20 mouse cellular contexts compared by ENCODE assay signal in genomic region chr6:88352541-88352940, GRCm38 (mm10).
DNase-seq lines count a peak whose midpoint lies in the region.
"Had no signal": no experiment of that assay in that cellular context is flagged by ENCODE, and none has a peak within 500 bp of the region (broad histone marks: within the 10 kb centered on the region; RNA-seq: fewer than 3 reads in every experiment).

No protein-coding gene starts in this region.

- H3K4me3 ChIP-seq in embryonic facial prominence, embryonic 10.5 days = no peak overlapping the region
- H3K4me3 ChIP-seq: embryonic facial prominence, embryonic 15.5 days; forebrain, embryonic 10.5 days; gastrocnemius, adult 2 months; heart, embryonic 12.5 days had no signal

- peak overlapping the region; percentile 52 for H3K27ac ChIP-seq in embryonic facial prominence, embryonic 10.5 days (replicated peaks)
- H3K27ac ChIP-seq: embryonic facial prominence, embryonic 15.5 days; gastrocnemius, adult 2 months had no signal

- H3K9me3 ChIP-seq in embryonic facial prominence, embryonic 10.5 days = no peaks in the 10 kb centered on the region
- H3K9me3 ChIP-seq: embryonic facial prominence, embryonic 15.5 days; forebrain, embryonic 10.5 days; G1E; heart, embryonic 12.5 days had no signal

- H3K4me1 ChIP-seq in embryonic facial prominence, embryonic 10.5 days = peaks cover 36% of the 10 kb centered on the region

- no peaks in the 10 kb centered on the region for H3K27me3 ChIP-seq in embryonic facial prominence, embryonic 10.5 days (replicated peaks; ENCODE audit: low read depth, poor library complexity, severe bottlenecking)
- H3K27me3 ChIP-seq: embryonic facial prominence, embryonic 15.5 days; heart, embryonic 12.5 days had no signal

- intact Hi-C loops in left cerebral cortex, postnatal 4 days (cut with DNase I) = no loop called here
- intact Hi-C loops in left cerebral cortex, postnatal 36 days (cut with DNase I) = no loop called here

- 33% methylated on average over 4 of the region's 4 CpGs for WGBS in embryonic facial prominence, embryonic 10.5 days

- peak; percentile 20 for DNase-seq in cerebellum, adult 9-11 months
- no peak for DNase-seq in cerebellum, adult 9-10 months
- DNase-seq in left cerebral cortex, postnatal 4 days = peak; percentile 44
- DNase-seq in left cerebral cortex, adult 8-10 months (ENCODE audit: low spot score in 2 of 2) = no peak
- peak; percentile 51 for DNase-seq in embryonic facial prominence, embryonic 10.5 days (ENCODE audit: low spot score)
- peak; percentile 86 for DNase-seq in retina, postnatal 1 day
- no peak for DNase-seq in left cerebral cortex, postnatal 36 days (ENCODE audit: low spot score in 2 of 2)
- DNase-seq in frontal cortex, postnatal 10 days (ENCODE audit: low spot score in 2 of 2) = no peak
- DNase-seq: adrenal gland, postnatal 36 days; forebrain, postnatal 0 days; gastrocnemius, adult 2 months; heart, postnatal 14 days; kidney, adult 11 months; lung, adult 18-20 months; lung, postnatal 14 days; thymus, postnatal 25 days had no signal

- H3K36me3 ChIP-seq in embryonic facial prominence, embryonic 10.5 days (replicated peaks) = peaks cover 22% of the 10 kb centered on the region

Comparison
In these comparisons a context has a peak if more than half of its experiments do, and no peak if none do; other contexts are left out.
1. DNase-seq: peak in cerebellum, adult 9-11 months (single experiment), left cerebral cortex, postnatal 4 days (single experiment), embryonic facial prominence, embryonic 10.5 days (single experiment) and retina, postnatal 1 day (single experiment); none in cerebellum, adult 9-10 months (single experiment), left cerebral cortex, adult 8-10 months (0 of 2), left cerebral cortex, postnatal 36 days (0 of 2) and frontal cortex, postnatal 10 days (0 of 2).